Mouse (Mus musculus) limb, embryonic 12.5 days (tissue): ENCODE measurements around the gene Gjc2. TPM values are rescaled to one million over a fixed set of nuclear protein-coding genes. Genes with fewer than 3 reads are reported as not detected.

Experiments used
- ATAC-seq: fragments of 200-750 bp; cut with Nextera tagmentation; 2 replicates; pipeline ENCODE4 v1.8.0; 2017; ENCODE audit warnings: low read depth, moderate TSS enrichment; ENCODE audit not compliant: insufficient number of reproducible peaks, insufficient read depth, low FRiP score, low TSS enrichment
- H3K27ac ChIP-seq: fragments of 300-500 bp; sonication (generic); 2 replicates; pipeline ENCODE4 v1.5.1; 2016; ENCODE audit warnings: mild to moderate bottlenecking, moderate library complexity
- H3K27me3 ChIP-seq: fragments of 300-500 bp; sonication (generic); 2 replicates; pipeline ENCODE4 v1.6.1; 2016; ENCODE audit warnings: mild to moderate bottlenecking, moderate library complexity
- H3K36me3 ChIP-seq: fragments of 300-500 bp; sonication (generic); 2 replicates; pipeline ENCODE4 v1.6.1; 2016; ENCODE audit warnings: mild to moderate bottlenecking, moderate library complexity
- H3K4me1 ChIP-seq: fragments of 300-500 bp; sonication (generic); replicated peaks from 2 replicates; pipeline ENCODE4 v1.6.1; 2016
- H3K4me2 ChIP-seq: fragments of 300-500 bp; sonication (generic); 2 replicates; pipeline ENCODE4 v1.6.1; 2016; ENCODE audit warnings: mild to moderate bottlenecking, moderate library complexity
- H3K4me3 ChIP-seq: fragments of 300-500 bp; sonication (generic); replicated peaks from 2 replicates; pipeline ENCODE4 v1.5.1; 2016; ENCODE audit warnings: mild to moderate bottlenecking
- H3K9ac ChIP-seq: fragments of 300-500 bp; sonication (generic); replicated peaks from 2 replicates; pipeline ENCODE4 v1.6.1; 2016; ENCODE audit warnings: mild to moderate bottlenecking, moderate library complexity
- H3K9me3 ChIP-seq: fragments of 300-500 bp; sonication (generic); 2 replicates; pipeline ENCODE4 v1.6.1; 2016; ENCODE audit warnings: mild to moderate bottlenecking, moderate library complexity
- WGBS: fragments of 180-500 bp; shearing (Covaris S2); methylation state at CpG from one replicate; pipeline ENCODE4 v1.1.7; 2016; 5-methylcytosine and 5-hydroxymethylcytosine counted together
- polyA plus RNA-seq: library from polyadenylated mRNA; unstranded; fragments of >200 nt; fragmentation: Nextera tagmentation; extraction: Ambion mirVana; gene quantifications from 2 replicates; pipeline ENCODE4 v1.2.1, GENCODE M21; 2016

Gjc2 gene
- polyA plus RNA-seq, 1 experiment from 2014 or later, result 1.2 TPM

DNA sequence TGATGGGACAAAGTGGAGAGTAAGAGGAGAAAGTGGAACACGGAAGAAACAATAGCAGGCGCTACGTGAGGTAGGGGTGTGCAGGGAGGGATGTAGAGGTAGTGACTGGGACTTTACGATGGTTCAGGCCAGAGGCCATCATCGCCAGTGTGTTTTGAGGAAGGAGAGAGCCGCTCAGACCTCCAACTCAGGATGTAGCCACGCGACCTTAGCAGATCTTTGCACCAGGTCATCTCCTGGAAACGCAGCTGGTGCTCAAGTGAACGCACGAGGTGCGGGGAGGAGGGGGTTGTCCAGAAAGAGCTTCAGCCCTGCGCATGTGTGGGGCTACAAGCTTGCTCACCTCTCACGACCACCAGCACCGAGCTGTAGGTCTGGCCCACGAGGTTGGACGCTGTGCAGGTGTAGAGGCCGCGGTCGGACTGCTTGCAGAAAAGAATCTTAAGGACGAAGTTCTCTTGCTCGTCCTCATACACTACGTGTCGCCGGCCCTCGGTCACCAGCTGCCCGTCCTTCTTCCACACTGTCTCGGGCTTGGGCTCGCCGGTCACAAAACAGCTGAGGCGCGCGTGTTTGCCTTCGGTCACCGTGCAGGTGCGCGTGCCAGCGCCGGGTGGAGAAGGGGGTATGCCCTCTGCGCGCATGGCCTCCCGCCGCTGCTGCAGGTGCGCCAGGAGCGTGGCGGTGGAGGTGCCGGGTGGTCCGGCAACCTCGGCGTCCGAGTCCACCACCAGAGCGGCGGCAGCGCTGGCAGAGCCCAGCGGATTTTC is 47.8 kb downstream of the Gjc2 start:
- Histone ChIP-seq H3K4me1 (peaks cover 11% of the 10 kb centered on the region), H3K9ac (no peak overlapping the region), H3K4me3 (peak overlapping the region; percentile 26), H3K9me3 (no peaks in the 10 kb centered on the region), H3K36me3 (no peaks in the 10 kb centered on the region), H3K4me2 (peak overlapping the region; percentile 48), H3K27ac (no peak overlapping the region), H3K27me3 (peaks cover 90% of the 10 kb centered on the region)
- WGBS, result 7% methylated on average over 55 of the region's 55 CpGs
- ATAC-seq, result no peak

DNA sequence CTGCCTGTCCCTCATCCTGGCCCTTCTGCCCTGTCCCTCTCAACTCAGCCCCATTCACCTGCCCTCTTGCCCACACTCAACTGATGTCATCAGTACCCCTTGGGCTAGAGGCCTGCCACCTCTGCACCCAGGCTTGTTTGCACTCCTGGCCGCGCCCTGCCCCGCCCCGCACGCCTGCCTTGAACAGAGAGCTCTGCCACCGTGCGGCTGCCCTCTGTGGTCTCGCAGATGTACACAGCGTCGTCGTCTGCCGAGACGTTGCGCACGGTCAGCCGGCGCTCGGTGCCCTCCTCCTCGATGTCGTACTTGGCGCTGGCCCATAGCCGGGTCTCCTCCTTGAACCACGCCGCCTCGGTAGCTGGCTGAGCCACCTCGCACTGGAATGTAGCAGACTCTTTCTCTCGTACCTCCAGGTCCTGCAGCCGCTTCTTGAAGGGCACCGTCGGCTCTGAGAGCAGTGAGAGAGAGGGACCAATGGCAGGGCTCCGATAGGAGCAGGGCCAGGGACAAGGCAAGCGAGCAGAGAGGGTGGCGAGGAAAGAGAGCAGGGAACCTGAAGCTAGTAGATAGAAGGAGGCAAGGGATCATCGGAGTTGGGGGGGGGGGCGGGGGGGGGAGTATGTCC is 48.5 kb downstream of the Gjc2 start:
- peak overlapping the region; percentile 48 for H3K4me2 ChIP-seq
- WGBS, result 7% methylated on average over 34 of the region's 35 CpGs
- peak overlapping the region; percentile 26 for H3K4me3 ChIP-seq
- no peak overlapping the region for H3K9ac ChIP-seq
- no peaks in the 10 kb centered on the region for H3K36me3 ChIP-seq
- peaks cover 92% of the 10 kb centered on the region for H3K27me3 ChIP-seq
- no peaks in the 10 kb centered on the region for H3K9me3 ChIP-seq
- no peak for ATAC-seq
- H3K27ac ChIP-seq, result no peak overlapping the region
- peaks cover 11% of the 10 kb centered on the region for H3K4me1 ChIP-seq

DNA sequence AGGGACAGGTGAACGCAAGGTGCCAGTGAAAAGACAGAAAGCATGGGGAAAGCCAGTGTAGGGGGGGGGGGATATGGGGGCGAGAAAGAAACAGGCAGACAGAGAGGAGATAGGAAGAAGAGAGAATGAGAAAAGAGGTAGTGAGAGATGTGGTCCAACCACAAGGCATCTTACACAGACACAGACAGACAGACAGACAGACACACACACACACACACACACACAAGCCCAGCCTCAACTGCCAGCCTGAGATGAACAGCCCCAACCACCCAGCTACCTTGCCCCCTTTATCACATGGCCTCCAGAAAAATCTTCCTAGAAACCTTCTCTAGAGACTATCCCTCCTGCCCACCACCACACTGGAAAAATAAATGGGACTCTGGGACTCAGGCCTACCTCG is 50.9 kb downstream of the Gjc2 start:
- Histone ChIP-seq H3K27me3 (peaks cover 73% of the 10 kb centered on the region), H3K27ac (no peak overlapping the region), H3K4me3 (no peak overlapping the region), H3K4me1 (peaks cover 11% of the 10 kb centered on the region), H3K9ac (no peak overlapping the region), H3K9me3 (no peaks in the 10 kb centered on the region), H3K36me3 (no peaks in the 10 kb centered on the region), H3K4me2 (no peak overlapping the region)
- 83% methylated on average over 2 of the region's 3 CpGs for WGBS
- ATAC-seq, result no peak

DNA sequence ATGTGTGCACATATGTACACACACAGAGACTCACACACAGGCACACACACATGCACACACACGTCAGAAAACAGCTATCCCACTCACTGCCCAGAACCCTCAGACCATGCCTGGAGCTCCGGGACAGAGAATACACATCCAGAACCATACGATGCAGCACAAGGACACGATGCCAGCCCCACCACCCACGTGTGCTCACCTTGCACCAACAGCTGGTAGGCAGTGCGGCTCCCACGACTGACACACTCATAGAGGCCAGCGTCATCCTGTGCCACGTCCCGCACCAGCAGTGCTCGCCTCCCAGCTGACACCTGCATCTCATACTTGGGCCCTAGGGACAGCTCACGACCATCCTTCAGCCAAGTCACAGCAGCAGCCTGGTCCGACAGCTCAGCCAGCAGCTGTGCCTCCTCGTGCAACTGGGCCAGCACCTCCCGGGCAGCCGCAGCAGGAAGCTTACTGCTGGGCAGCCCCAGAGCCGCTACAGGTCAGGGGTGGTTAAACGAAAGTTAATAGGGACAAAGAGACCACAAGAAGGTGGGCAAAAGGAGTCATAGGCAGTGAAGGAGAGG is 51.6 kb downstream of the Gjc2 start:
- Histone ChIP-seq H3K36me3 (no peaks in the 10 kb centered on the region), H3K4me2 (no peak overlapping the region), H3K4me3 (no peak overlapping the region), H3K27ac (no peak overlapping the region), H3K9me3 (no peaks in the 10 kb centered on the region), H3K27me3 (peaks cover 66% of the 10 kb centered on the region), H3K9ac (no peak overlapping the region), H3K4me1 (peaks cover 11% of the 10 kb centered on the region)
- ATAC-seq, result no peak
- 71% methylated on average over 18 of the region's 18 CpGs for WGBS

DNA sequence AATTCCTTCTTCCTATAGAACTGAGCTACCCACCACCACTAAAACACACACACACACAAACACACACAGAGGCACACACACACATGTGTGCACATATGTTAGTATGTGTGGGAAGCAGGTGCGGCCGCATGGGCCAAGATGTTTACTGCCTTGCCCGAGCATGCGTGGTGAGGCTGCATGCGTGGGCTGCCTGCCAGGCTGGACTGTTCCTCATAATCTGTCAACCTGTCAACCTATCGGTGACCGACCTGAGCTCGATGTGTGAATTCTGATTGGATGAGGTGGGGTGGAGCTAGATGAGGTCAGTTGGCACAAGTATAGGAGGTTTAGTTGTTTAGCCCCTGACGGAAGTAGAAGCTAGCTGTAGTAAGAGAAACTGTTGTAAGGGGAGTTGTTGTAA is 52.2 kb downstream of the Gjc2 start:
- Histone ChIP-seq H3K9ac (no peak overlapping the region), H3K36me3 (no peaks in the 10 kb centered on the region), H3K27me3 (peaks cover 60% of the 10 kb centered on the region), H3K4me1 (peaks cover 7% of the 10 kb centered on the region), H3K4me3 (no peak overlapping the region), H3K9me3 (no peaks in the 10 kb centered on the region), H3K4me2 (no peak overlapping the region), H3K27ac (no peak overlapping the region)
- WGBS, result 86% methylated on average over 9 of the region's 9 CpGs
- ATAC-seq, result no peak

Other genes with a start within 250 kb of the Gjc2 start
- 306 and 315 TPM in 2 replicates for gene Rnf187, start 244.3 kb downstream of the Gjc2 start, polyA plus RNA-seq
- 22.6 and 28.5 TPM in 2 replicates for gene Hist3h2ba, start 234.3 kb downstream of the Gjc2 start, polyA plus RNA-seq
- 26.2 and 27.9 TPM in 2 replicates for gene Hist3h2a, start 228.5 kb downstream of the Gjc2 start, polyA plus RNA-seq
- 0.80 and 0.93 TPM in 2 replicates for gene Trim17, start 228.5 kb downstream of the Gjc2 start, polyA plus RNA-seq
- gene Trim11, start 205.1 kb downstream of the Gjc2 start, polyA plus RNA-seq, result 21.6 and 22.4 TPM in 2 replicates
- gene Obscn, start 46.8 kb downstream of the Gjc2 start, polyA plus RNA-seq, result 0.70 and 1.00 TPM in 2 replicates
- 4.5 and 5.0 TPM in 2 replicates for gene Iba57, start 19.5 kb downstream of the Gjc2 start, polyA plus RNA-seq
- gene Guk1, start 9.0 kb upstream of the Gjc2 start, polyA plus RNA-seq, result 121 and 130 TPM in 2 replicates
- gene Mrpl55, start 19.3 kb upstream of the Gjc2 start, polyA plus RNA-seq, result 93.9 and 94.7 TPM in 2 replicates
- gene 2310033P09Rik, start 25.1 kb upstream of the Gjc2 start, polyA plus RNA-seq, result 34.8 and 36.9 TPM in 2 replicates
- 602 and 603 TPM in 2 replicates for gene Arf1, start 45.1 kb upstream of the Gjc2 start, polyA plus RNA-seq
- gene Wnt3a, start 107.5 kb upstream of the Gjc2 start, polyA plus RNA-seq, result 1.6 and 2.6 TPM in 2 replicates
- gene Wnt9a, start 123.7 kb upstream of the Gjc2 start, polyA plus RNA-seq, result 5.0 and 5.6 TPM in 2 replicates
- 0.16 TPM in 1 of 2 replicates, not detected in the other for gene Prss38, start 192.4 kb upstream of the Gjc2 start, polyA plus RNA-seq